Mouse (Mus musculus) liver, embryonic 11.5 days (tissue): ENCODE results near the gene Cib2. TPM values are rescaled to one million over a fixed set of nuclear protein-coding genes. Genes with fewer than 3 reads are reported as not detected.

Source experiments
- ATAC-seq: fragments of 200-750 bp; cut with Nextera tagmentation; replicated peaks from 2 replicates; pipeline ENCODE4 v1.8.0; 2017; ENCODE audit warnings: moderate number of reproducible peaks, mild to moderate bottlenecking, moderate TSS enrichment, moderate library complexity; ENCODE audit not compliant: low FRiP score
- DNase-seq: peaks from one replicate; pipeline ENCODE4 v3.0.0-alpha.2; 2017; ENCODE audit warnings: low spot score
- H3K27ac ChIP-seq: fragments of 300-500 bp; sonication (generic); 2 replicates; pipeline ENCODE4 v1.5.1; 2014; ENCODE audit warnings: mild to moderate bottlenecking, low read depth, low read length, control low read depth
- H3K27me3 ChIP-seq: fragments of 300-500 bp; sonication (generic); replicated peaks from 2 replicates; pipeline ENCODE4 v1.6.1; 2014; ENCODE audit warnings: low read length, mixed read lengths; ENCODE audit not compliant: control insufficient read depth, insufficient read depth
- H3K36me3 ChIP-seq: fragments of 300-500 bp; sonication (generic); 2 replicates; pipeline ENCODE4 v1.6.1; 2014; ENCODE audit warnings: mild to moderate bottlenecking, low read length, moderate library complexity, mixed read lengths; ENCODE audit not compliant: control insufficient read depth, insufficient read depth
- H3K4me1 ChIP-seq: fragments of 300-500 bp; sonication (generic); replicated peaks from 2 replicates; pipeline ENCODE4 v1.6.1; 2014; ENCODE audit warnings: low read length, mixed read lengths; ENCODE audit not compliant: control insufficient read depth, insufficient read depth
- H3K4me2 ChIP-seq: fragments of 300-500 bp; sonication (generic); 2 replicates; pipeline ENCODE4 v1.6.1; 2014; ENCODE audit warnings: mild to moderate bottlenecking, control low read depth, moderate library complexity
- H3K4me3 ChIP-seq: fragments of 300-500 bp; sonication (generic); 2 replicates; pipeline ENCODE4 v1.5.1; 2014; ENCODE audit warnings: low read depth, low read length, control low read depth
- H3K9ac ChIP-seq: fragments of 300-500 bp; sonication (generic); 2 replicates; pipeline ENCODE4 v1.6.1; 2014; ENCODE audit warnings: low read depth, low read length, control low read depth
- H3K9me3 ChIP-seq: fragments of 300-500 bp; sonication (generic); 2 replicates; pipeline ENCODE4 v1.6.1; 2016; ENCODE audit warnings: low read length, inconsistent platforms, mixed read lengths; ENCODE audit not compliant: control insufficient read depth
- WGBS: fragments of 180-500 bp; shearing (Covaris S2); extraction: QIAGEN DNeasy Blood & Tissue Kit; methylation state at CpG from one replicate; pipeline ENCODE4 v1.1.7; 2014; 5-methylcytosine and 5-hydroxymethylcytosine counted together
- polyA plus RNA-seq: library from polyadenylated mRNA; unstranded; fragments of >200 nt; fragmentation: Nextera tagmentation; extraction: Ambion mirVana; gene quantifications from 2 replicates; pipeline ENCODE4 v1.2.1, GENCODE M21; 2014

The Cib2 gene
- polyA plus RNA-seq, 1 experiment from 2014 or later: 5.3 TPM

GRCm38 (mm10) chr9:54499291-54499690, 60.7 kb downstream of the Cib2 start:
- no peaks in the 10 kb centered on the region for H3K36me3 ChIP-seq
- H3K4me2 ChIP-seq: no peak overlapping the region
- no peak for ATAC-seq
- no peaks in the 10 kb centered on the region; the same call in 1 of the 2 replicates for H3K4me1 ChIP-seq
- no peak for DNase-seq
- no peak overlapping the region for H3K4me3 ChIP-seq
- H3K27ac ChIP-seq: no peak overlapping the region
- no peak overlapping the region for H3K9ac ChIP-seq
- WGBS: 82% methylated on average over 6 of the region's 6 CpGs
- peaks cover 20% of the 10 kb centered on the region for H3K27me3 ChIP-seq
- H3K9me3 ChIP-seq: no peaks in the 10 kb centered on the region

Other genes starting within 250 kb of the Cib2 start
- gene Dmxl2, start 58.6 kb downstream of the Cib2 start, polyA plus RNA-seq: 2.5 and 2.6 TPM in 2 replicates
- not detected in 2 replicates for gene Sh2d7, start 21.2 kb downstream of the Cib2 start, polyA plus RNA-seq
- 234 and 244 TPM in 2 replicates for gene Idh3a, start 26.1 kb upstream of the Cib2 start, polyA plus RNA-seq
- gene Acsbg1, start 101.7 kb upstream of the Cib2 start, polyA plus RNA-seq: 0.11 and 0.18 TPM in 2 replicates
- gene Dnaja4, start 138.7 kb upstream of the Cib2 start, polyA plus RNA-seq: 11.7 and 13.2 TPM in 2 replicates
- 198 and 203 TPM in 2 replicates for gene Wdr61, start 174.3 kb upstream of the Cib2 start, polyA plus RNA-seq
- gene Crabp1, start 204.5 kb upstream of the Cib2 start, polyA plus RNA-seq: 37.0 and 40.0 TPM in 2 replicates